Mouse (Mus musculus): ENCODE results near the gene Rasal1. TPM values are rescaled to one million over a fixed set of nuclear protein-coding genes. Genes with fewer than 3 reads are reported as not detected.

Gene Rasal1
- polyA plus RNA-seq, 1 experiment from 2014 or later: not detected

DNA sequence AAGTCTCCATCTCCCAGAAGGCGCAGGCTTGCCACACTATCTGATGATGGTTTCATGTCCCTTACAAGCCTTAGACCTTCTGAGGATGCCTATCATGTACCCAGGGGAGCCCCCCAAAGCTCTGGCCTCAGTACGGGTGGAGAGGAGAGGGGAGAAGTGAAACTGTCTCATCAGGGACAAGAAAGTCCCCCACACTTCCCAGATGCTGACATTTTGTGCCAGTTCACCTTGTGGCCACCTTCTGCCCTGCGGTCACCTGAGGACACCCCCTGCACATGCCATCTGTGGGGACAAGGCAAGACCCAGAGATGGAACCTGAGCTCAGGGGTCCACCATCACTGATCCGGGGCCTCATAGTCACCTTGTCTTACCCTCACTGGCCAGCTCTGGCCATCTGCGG lies 39.3 kb downstream of the Rasal1 start:
- Histone ChIP-seq H3K4me3 (ENCODE audit: low read depth, low read length) (no peak overlapping the region), H3K27me3 (ENCODE audit: control insufficient read depth, insufficient read depth, low read length) (peaks cover 7% of the 10 kb centered on the region), H3K36me3 (ENCODE audit: control insufficient read depth, insufficient read depth, low read length) (no peaks in the 10 kb centered on the region), H3K4me2 (no peak overlapping the region), H3K9ac (ENCODE audit: low read length) (no peak overlapping the region), H3K27ac (ENCODE audit: low read depth, low read length) (no peak overlapping the region), H3K9me3 (ENCODE audit: control insufficient read depth, low read length) (no peaks in the 10 kb centered on the region), H3K4me1 (ENCODE audit: control insufficient read depth, insufficient read depth, low read length) (peaks cover 3% of the 10 kb centered on the region; the same call in 1 of the 2 replicates)
- WGBS: 85% methylated on average over 5 of the region's 5 CpGs
- DNase-seq (ENCODE audit: low spot score, missing footprints) (no peak), ATAC-seq (ENCODE audit: low FRiP score) (no peak)

DNA sequence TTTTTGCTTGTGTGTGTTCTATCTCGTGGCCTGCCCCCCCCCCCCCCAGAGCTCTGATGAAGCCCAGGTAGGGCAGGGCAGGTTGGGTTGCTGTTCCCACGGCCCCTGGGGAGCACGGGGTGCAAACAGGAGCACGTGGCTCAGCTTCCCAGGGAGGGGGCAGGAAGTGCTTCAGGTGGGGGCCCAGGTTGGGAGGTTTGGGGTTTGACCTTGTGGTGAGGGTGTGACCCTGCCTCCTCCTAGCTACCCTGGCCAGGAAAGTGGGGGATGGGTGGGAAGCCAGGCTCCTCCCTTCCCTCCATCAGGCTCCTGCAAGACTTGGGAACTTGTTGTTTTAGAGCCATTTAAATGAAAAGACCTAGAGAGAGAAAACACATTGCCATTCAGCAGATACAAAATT lies 39.8 kb downstream of the Rasal1 start:
- Histone ChIP-seq H3K4me1 (ENCODE audit: control insufficient read depth, insufficient read depth, low read length) (no peaks in the 10 kb centered on the region), H3K4me2 (no peak overlapping the region), H3K27me3 (ENCODE audit: control insufficient read depth, insufficient read depth, low read length) (peaks cover 6% of the 10 kb centered on the region), H3K27ac (ENCODE audit: low read depth, low read length) (no peak overlapping the region), H3K9ac (ENCODE audit: low read length) (no peak overlapping the region), H3K9me3 (ENCODE audit: control insufficient read depth, low read length) (no peaks in the 10 kb centered on the region), H3K36me3 (ENCODE audit: control insufficient read depth, insufficient read depth, low read length) (no peaks in the 10 kb centered on the region), H3K4me3 (ENCODE audit: low read depth, low read length) (no peak overlapping the region)
- ATAC-seq (ENCODE audit: low FRiP score) (no peak), DNase-seq (ENCODE audit: low spot score, missing footprints) (no peak)
- WGBS: 48% methylated on average over 4 of the region's 4 CpGs

DNA sequence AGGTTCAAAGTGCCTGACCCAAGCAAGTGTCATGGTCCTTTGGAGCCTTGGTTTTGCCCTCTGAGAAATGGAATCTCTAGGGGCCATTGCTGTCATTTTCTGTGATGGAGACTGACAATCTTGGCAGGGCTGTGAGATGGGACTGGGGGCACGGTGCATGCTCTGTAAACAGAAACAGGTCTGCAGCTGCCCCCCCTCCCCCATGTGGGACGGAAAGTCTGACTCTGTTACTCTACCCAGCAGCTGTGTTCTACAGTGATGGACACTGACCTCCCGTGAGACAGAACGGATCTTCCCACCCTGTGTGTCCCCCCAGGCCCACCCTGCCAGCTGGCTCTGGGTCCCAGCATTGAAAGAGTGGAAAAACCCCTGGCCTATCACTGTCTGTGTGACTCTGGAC lies 41.8 kb downstream of the Rasal1 start:
- DNase-seq (ENCODE audit: low spot score, missing footprints) (no peak), ATAC-seq (ENCODE audit: low FRiP score) (no peak)
- Histone ChIP-seq H3K4me1 (ENCODE audit: control insufficient read depth, insufficient read depth, low read length) (peaks cover 4% of the 10 kb centered on the region; the same call in 1 of the 2 replicates), H3K36me3 (ENCODE audit: control insufficient read depth, insufficient read depth, low read length) (no peaks in the 10 kb centered on the region), H3K27me3 (ENCODE audit: control insufficient read depth, insufficient read depth, low read length) (peaks cover 23% of the 10 kb centered on the region), H3K9ac (ENCODE audit: low read length) (no peak overlapping the region), H3K9me3 (ENCODE audit: control insufficient read depth, low read length) (no peaks in the 10 kb centered on the region), H3K27ac (ENCODE audit: low read depth, low read length) (no peak overlapping the region), H3K4me2 (no peak overlapping the region), H3K4me3 (ENCODE audit: low read depth, low read length) (no peak overlapping the region)
- 67% methylated on average over 4 of the region's 4 CpGs for WGBS

DNA sequence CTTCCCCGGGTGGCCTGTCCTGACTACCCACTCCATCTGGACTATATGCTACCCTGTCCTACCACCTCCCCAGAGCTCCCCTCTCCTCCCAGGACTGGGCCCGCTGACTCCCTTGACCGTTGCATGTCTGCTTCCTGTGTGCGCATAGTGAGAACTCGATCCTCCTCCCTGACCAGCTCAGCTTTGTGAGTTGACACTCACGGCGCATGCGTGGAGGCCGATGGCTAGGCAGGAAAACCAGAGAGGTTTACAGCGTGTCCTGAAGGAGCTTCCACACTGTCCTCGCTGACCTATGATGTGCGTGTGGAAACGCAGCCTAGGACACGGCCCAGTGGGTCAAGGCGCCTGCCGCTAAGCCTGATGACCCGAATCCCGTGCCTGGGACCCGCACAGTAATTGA lies 43.4 kb downstream of the Rasal1 start:
- peaks cover 4% of the 10 kb centered on the region; the same call in 1 of the 2 replicates for H3K4me1 ChIP-seq (ENCODE audit: control insufficient read depth, insufficient read depth, low read length)
- H3K27me3 ChIP-seq (ENCODE audit: control insufficient read depth, insufficient read depth, low read length): peaks cover 34% of the 10 kb centered on the region
- H3K9me3 ChIP-seq (ENCODE audit: control insufficient read depth, low read length): no peaks in the 10 kb centered on the region
- no peak overlapping the region for H3K4me3 ChIP-seq (ENCODE audit: low read depth, low read length)
- WGBS: 80% methylated on average over 19 of the region's 19 CpGs
- no peak for DNase-seq (ENCODE audit: low spot score, missing footprints)
- no peaks in the 10 kb centered on the region for H3K36me3 ChIP-seq (ENCODE audit: control insufficient read depth, insufficient read depth, low read length)
- no peak overlapping the region for H3K9ac ChIP-seq (ENCODE audit: low read length)
- ATAC-seq (ENCODE audit: low FRiP score): no peak
- H3K4me2 ChIP-seq: no peak overlapping the region
- no peak overlapping the region for H3K27ac ChIP-seq (ENCODE audit: low read depth, low read length)

DNA sequence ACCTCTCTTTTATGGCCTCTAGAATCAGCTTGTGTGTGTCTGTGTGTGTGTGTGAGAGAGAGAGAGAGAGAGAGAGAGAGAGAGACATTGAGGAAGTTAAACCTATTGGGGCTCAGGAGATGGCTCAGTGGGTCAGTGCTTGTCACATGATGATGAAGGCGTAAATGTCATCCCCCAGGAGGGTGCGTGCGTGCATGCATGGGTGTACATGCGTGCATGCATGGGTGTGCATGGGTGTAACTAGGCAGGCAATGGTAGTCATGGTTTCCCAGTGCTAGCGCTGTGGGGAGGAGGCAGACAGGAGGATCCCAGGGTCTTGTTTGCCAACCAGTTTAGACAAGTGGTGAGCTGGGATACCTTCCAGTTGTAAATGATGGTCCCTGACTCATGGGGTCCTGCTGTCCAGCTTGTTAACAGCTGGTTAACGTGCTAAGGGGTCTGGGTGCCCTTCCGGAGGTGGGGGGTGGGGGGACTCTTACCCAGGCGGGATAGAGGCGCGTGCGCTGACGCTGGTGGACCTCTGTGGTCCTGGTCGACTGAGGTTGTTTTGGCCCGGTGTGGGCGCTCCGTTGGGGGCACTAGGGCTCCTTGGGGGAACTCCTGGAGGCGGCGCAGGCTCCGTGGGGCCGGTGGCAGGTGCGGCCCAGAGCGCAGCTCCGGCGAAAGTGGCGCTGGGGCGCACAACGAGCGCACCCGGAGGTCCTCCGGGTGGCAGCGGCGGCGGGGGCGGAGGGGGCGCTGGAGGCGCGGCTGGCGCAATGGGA lies 45.5 kb downstream of the Rasal1 start:
- WGBS: 12% methylated on average over 38 of the region's 38 CpGs
- ATAC-seq (ENCODE audit: low FRiP score): no peak

DNA sequence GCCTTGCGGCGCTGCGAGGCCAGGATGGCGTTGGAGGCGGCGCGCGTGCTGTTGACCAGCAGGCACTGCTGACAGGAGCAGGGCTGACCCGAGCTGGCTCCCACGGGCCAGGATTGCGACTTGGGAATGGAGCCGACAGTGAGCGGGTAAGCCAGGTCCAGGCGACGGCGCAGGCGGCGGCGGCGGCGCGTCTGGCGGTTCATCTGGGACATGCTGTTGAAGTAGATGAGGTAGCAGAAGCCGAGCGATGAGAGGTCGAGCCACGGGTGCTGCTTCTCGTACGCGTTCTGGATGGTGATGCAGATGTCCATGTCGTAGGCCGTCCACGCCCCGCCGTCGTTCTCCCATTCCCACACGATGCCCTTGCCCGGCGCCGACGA lies 46.1 kb downstream of the Rasal1 start:
- no peak for DNase-seq (ENCODE audit: low spot score, missing footprints)

More for the DNA sequence above, 45.5 kb downstream of the Rasal1 start:
- H3K9ac ChIP-seq (ENCODE audit: low read length): no peak overlapping the region
- H3K4me2 ChIP-seq: peak overlapping the region; percentile 34
- peaks cover 4% of the 10 kb centered on the region; the same call in 1 of the 2 replicates for H3K4me1 ChIP-seq (ENCODE audit: control insufficient read depth, insufficient read depth, low read length)
- H3K4me3 ChIP-seq (ENCODE audit: low read depth, low read length): peak overlapping the region; percentile 17; the same call in 1 of the 2 replicates
- DNase-seq (ENCODE audit: low spot score, missing footprints): no peak
- H3K27me3 ChIP-seq (ENCODE audit: control insufficient read depth, insufficient read depth, low read length): peaks cover 34% of the 10 kb centered on the region
- H3K27ac ChIP-seq (ENCODE audit: low read depth, low read length): no peak overlapping the region
- no peaks in the 10 kb centered on the region for H3K9me3 ChIP-seq (ENCODE audit: control insufficient read depth, low read length)
- no peaks in the 10 kb centered on the region for H3K36me3 ChIP-seq (ENCODE audit: control insufficient read depth, insufficient read depth, low read length)

DNA sequence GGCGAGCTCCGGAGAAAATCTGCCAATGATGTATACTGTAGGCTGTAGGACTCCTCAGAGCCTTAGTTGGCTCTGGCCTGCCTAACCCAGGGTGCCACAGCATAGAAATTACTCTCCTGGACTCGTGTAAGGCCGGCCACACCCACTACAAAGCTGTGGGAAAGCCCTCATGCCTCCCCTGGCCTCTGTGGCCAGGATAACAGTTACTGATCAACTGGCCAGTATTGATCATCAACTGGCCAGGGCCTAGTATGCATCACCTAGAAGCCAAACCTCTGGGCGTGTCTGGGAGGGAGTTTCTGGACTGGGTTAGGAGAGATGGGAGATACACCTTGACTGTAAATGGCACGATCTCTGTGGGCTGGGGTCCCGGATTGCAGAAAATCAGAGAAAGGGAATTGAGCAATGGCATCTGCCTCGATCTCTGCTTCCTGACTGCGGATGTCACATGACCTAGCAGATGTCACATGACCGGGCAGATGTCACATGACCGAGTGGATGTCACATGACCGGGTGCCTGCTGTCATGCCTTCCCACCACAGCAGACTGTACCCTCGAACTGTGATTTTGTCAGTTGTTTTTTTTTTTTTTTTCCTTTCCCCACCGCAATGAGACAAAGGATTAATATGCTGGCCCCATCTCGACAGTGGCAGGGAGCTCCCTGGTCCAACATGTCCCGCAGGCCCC lies 47.6 kb downstream of the Rasal1 start:
- Histone ChIP-seq H3K4me1 (ENCODE audit: control insufficient read depth, insufficient read depth, low read length) (peaks cover 4% of the 10 kb centered on the region; the same call in 1 of the 2 replicates), H3K9me3 (ENCODE audit: control insufficient read depth, low read length) (no peaks in the 10 kb centered on the region), H3K27me3 (ENCODE audit: control insufficient read depth, insufficient read depth, low read length) (peaks cover 34% of the 10 kb centered on the region), H3K27ac (ENCODE audit: low read depth, low read length) (no peak overlapping the region), H3K36me3 (ENCODE audit: control insufficient read depth, insufficient read depth, low read length) (no peaks in the 10 kb centered on the region), H3K4me3 (ENCODE audit: low read depth, low read length) (no peak overlapping the region), H3K4me2 (no peak overlapping the region), H3K9ac (ENCODE audit: low read length) (no peak overlapping the region)
- DNase-seq (ENCODE audit: low spot score, missing footprints): no peak
- no peak for ATAC-seq (ENCODE audit: low FRiP score)
- WGBS: 76% methylated on average over 16 of the region's 16 CpGs

More for the DNA sequence above, 46.1 kb downstream of the Rasal1 start:
- 2% methylated on average over 41 of the region's 41 CpGs for WGBS
- Histone ChIP-seq H3K4me3 (ENCODE audit: low read depth, low read length) (peak overlapping the region; percentile 17; the same call in 1 of the 2 replicates), H3K9me3 (ENCODE audit: control insufficient read depth, low read length) (no peaks in the 10 kb centered on the region), H3K27me3 (ENCODE audit: control insufficient read depth, insufficient read depth, low read length) (peaks cover 34% of the 10 kb centered on the region), H3K4me2 (peak overlapping the region; percentile 34), H3K4me1 (ENCODE audit: control insufficient read depth, insufficient read depth, low read length) (peaks cover 4% of the 10 kb centered on the region; the same call in 1 of the 2 replicates), H3K9ac (ENCODE audit: low read length) (no peak overlapping the region), H3K27ac (ENCODE audit: low read depth, low read length) (no peak overlapping the region), H3K36me3 (ENCODE audit: control insufficient read depth, insufficient read depth, low read length) (no peaks in the 10 kb centered on the region)
- 0 out of 2 replicates have a peak, but pooled peaks have one; percentile 26 for ATAC-seq (ENCODE audit: low FRiP score)

DNA sequence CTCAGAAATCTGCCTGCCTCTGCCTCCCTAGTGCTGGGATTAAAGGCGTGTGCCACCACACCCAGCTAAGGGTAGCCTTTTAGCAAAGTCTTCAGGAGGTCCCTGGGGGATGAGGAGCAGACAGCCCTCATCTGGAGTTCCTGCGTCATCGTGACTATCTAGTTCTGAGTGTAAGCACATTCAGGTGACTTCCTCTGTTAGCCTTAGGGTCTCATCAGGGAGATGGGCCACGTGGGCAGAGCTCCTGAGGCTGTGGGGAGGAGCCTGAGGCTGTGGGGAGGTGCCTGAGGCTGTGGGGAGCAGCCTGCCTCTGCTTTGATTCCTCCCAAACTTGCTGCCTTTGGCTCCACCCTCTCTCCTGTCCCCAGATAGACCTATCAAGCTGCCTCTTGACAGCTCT lies 48.3 kb downstream of the Rasal1 start:
- H3K27ac ChIP-seq (ENCODE audit: low read depth, low read length): no peak overlapping the region
- ATAC-seq (ENCODE audit: low FRiP score): no peak
- peaks cover 34% of the 10 kb centered on the region for H3K27me3 ChIP-seq (ENCODE audit: control insufficient read depth, insufficient read depth, low read length)
- 50% methylated on average over 4 of the region's 4 CpGs for WGBS
- peaks cover 4% of the 10 kb centered on the region; the same call in 1 of the 2 replicates for H3K4me1 ChIP-seq (ENCODE audit: control insufficient read depth, insufficient read depth, low read length)
- no peak overlapping the region for H3K4me2 ChIP-seq
- H3K9me3 ChIP-seq (ENCODE audit: control insufficient read depth, low read length): no peaks in the 10 kb centered on the region
- no peak overlapping the region for H3K9ac ChIP-seq (ENCODE audit: low read length)
- H3K4me3 ChIP-seq (ENCODE audit: low read depth, low read length): no peak overlapping the region
- DNase-seq (ENCODE audit: low spot score, missing footprints): no peak
- no peaks in the 10 kb centered on the region for H3K36me3 ChIP-seq (ENCODE audit: control insufficient read depth, insufficient read depth, low read length)

DNA sequence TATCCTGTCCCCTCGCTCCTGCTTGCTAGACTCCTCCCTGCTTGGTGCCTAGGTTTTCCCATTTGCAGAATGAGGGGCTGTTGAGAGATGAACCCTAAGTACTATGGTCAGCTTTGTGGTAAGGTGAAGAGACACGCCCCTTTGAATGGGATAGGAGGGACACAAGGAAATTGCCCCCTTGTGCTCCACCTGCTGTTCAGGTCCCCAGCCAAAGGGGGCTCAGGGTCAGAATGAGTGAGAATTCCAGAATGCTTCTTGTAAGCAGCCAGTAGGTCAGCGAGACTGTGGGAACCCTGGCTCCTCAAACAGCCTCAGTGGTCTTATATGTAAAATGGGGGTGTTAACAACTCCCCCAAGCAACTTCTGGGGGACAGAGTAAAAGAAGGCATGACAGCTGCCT lies 49.6 kb downstream of the Rasal1 start:
- 71% methylated on average over 3 of the region's 3 CpGs for WGBS
- H3K4me2 ChIP-seq: no peak overlapping the region
- peaks cover 4% of the 10 kb centered on the region; the same call in 1 of the 2 replicates for H3K4me1 ChIP-seq (ENCODE audit: control insufficient read depth, insufficient read depth, low read length)
- H3K9me3 ChIP-seq (ENCODE audit: control insufficient read depth, low read length): no peaks in the 10 kb centered on the region
- no peaks in the 10 kb centered on the region for H3K36me3 ChIP-seq (ENCODE audit: control insufficient read depth, insufficient read depth, low read length)
- H3K9ac ChIP-seq (ENCODE audit: low read length): no peak overlapping the region
- H3K27me3 ChIP-seq (ENCODE audit: control insufficient read depth, insufficient read depth, low read length): peaks cover 31% of the 10 kb centered on the region
- no peak overlapping the region for H3K4me3 ChIP-seq (ENCODE audit: low read depth, low read length)
- DNase-seq (ENCODE audit: low spot score, missing footprints): no peak
- ATAC-seq (ENCODE audit: low FRiP score): no peak
- H3K27ac ChIP-seq (ENCODE audit: low read depth, low read length): no peak overlapping the region

All from midbrain, embryonic 11.5 days (tissue).